Mouse (Mus musculus) adipose tissue, adult 10 weeks (tissue): ENCODE measurements around the gene Zcchc3. TPM values are rescaled to one million over a fixed set of nuclear protein-coding genes. Genes with fewer than 3 reads are reported as not detected.

Source experiments
- polyA plus RNA-seq: library from polyadenylated mRNA; stranded (reverse); fragments of 350-450 nt; fragmentation: Illumina TruSeq; extraction: RNeasy Lipid Tissue Mini Kit (QIAGEN cat#74804); gene quantifications from one replicate; pipeline ENCODE4 v1.2.3, GENCODE M21; 2014; ENCODE audit warnings: low read depth, low replicate concordance

Zcchc3 gene
- 6.4 TPM for polyA plus RNA-seq

DNA sequence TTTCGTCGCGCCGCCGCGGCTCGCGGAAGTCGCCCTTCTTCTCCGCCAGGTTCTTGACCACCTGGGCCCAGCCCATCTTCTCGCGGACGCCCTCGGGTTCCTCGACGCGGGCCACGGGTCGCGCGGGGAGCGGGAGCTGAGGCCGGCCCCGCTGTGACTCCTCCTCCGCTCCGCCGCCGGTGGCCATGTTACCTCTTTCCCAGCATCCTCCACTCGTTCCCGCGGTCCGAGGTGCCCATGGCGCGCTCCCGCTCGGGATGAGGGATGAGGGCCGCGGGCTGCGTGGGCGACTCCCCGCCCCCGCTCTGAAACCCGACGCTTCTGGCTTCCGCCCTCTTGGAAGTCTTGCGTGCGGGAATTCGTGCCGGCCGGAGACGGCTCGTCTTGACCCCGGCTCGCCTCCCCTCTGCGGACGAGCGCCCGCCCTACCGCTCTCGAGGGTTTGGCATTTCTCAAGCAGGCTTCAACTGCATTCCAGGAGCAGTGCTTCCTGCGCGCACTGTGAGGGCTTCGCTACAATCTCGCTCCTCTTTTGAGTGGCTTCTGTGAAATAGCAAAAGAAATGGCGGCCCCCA, at the start of gene Zcchc3:
Zcchc3 (minus strand) TSS at position 437 of the 575 bp plus-strand sequence.

DNA sequence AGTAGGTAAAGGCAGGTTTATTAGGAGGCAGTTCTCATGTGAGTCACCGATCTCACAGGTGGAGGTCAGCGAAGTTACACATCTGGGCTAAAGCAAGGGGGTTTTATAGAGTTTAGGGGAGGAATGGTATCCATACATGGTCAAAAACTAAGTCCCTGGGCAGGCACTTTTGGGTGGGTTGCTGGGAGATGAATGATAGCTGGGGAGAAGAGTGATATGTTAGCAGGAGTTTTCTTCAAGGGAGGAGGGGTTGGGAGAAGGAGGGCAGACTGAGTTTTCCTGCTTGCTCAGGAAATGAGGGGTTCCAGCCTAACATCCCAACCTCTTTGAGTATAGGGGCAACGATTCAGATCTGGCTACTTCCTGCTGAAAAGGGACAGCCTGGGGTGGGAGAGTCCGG, 460 bp upstream of the Zcchc3 start, which contains the start of gene 6820408C15Rik:
6820408C15Rik (plus strand) TSS at position 301 of the 400 bp plus-strand sequence.

DNA sequence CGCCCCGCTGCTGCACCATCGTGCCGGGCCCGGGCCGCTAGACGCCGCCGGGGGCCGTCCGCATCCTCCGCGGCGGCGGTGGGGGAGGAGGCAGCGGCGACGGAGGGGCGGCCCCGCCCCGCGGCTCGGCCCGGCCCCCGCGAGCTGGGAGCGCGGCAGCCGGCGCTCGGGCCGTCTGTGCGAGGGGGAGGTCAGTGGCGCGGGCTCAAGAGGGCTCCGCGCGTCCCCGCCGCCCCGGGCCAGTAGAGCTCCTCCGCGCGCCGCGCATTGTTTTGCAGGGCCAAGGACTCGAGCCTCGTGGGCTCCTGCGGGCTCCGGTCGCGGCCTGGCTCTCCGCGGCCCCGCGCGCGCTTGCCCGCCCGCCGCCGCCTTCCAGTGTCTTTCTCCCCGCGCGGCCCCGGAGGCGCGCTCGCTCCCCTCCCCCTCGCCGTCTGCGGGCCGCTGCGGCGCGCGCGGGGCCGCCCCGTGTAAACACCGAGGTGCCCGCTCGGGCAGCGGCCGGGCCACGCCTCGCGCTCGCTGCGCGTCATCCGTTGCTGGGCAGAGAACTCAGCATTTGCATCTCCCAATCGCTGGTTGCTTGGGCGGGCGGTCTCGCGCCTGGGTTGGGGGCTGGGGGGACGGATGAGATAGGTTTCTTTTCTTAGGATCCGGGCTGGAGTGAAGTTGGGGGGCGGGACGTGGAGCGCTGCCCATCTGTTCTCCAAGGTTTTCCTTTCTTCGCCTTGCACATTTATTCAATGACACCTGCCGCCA, 17.0 kb downstream of the Zcchc3 start, which contains the start of gene Sox12:
Sox12 (minus strand) TSS at position 384 of the 756 bp plus-strand sequence.

DNA sequence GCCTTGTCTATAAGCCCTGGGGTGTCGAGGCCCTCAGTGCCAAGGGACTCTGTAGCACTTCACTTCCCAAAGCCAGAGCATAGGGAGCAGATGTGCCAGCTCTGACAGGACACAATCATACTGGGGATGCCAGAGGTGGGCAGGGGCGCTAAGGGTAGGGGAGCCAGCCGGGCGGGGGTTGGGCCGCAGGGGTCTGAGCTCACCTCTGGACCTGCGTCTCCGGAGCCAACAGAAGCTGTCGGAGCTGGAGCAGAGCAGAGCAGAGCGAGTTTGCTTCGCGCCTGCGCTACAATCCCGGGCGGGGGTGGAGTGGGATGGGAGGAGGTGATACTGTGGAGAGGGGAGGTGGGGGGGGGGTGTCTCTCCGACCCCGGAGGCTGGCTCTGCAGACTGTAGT, 38.5 kb downstream of the Zcchc3 start, which contains the start of gene Nrsn2:
Nrsn2 (minus strand) TSS at position 294 of the 397 bp plus-strand sequence.

Other genes starting within 250 kb of the Zcchc3 start
- 53.3 TPM for gene Csnk2a1, start 188.2 kb downstream of the Zcchc3 start, polyA plus RNA-seq
- 64.9 TPM for gene Tbc1d20, start 121.2 kb downstream of the Zcchc3 start, polyA plus RNA-seq
- 61.0 TPM for gene Rbck1, start 82.4 kb downstream of the Zcchc3 start, polyA plus RNA-seq
- gene Trib3, start 71.0 kb downstream of the Zcchc3 start, polyA plus RNA-seq: 3.1 TPM
- not detected for gene Nrsn2, start 38.4 kb downstream of the Zcchc3 start, polyA plus RNA-seq
- 13.1 TPM for gene Sox12, start 17.0 kb downstream of the Zcchc3 start, polyA plus RNA-seq
- gene 6820408C15Rik, start 560 bp upstream of the Zcchc3 start, polyA plus RNA-seq: 7.5 TPM
- gene Defb23, start 49.6 kb upstream of the Zcchc3 start, polyA plus RNA-seq: 773 TPM
- gene Defb20, start 62.0 kb upstream of the Zcchc3 start, polyA plus RNA-seq: 5,596 TPM
- 725 TPM for gene Defb22, start 75.1 kb upstream of the Zcchc3 start, polyA plus RNA-seq
- gene Defb26, start 96.7 kb upstream of the Zcchc3 start, polyA plus RNA-seq: 117 TPM
- 1,277 TPM for gene Defb28, start 103.2 kb upstream of the Zcchc3 start, polyA plus RNA-seq
- gene Defb29, start 125.1 kb upstream of the Zcchc3 start, polyA plus RNA-seq: 321 TPM
- gene Gm17416, start 154.3 kb upstream of the Zcchc3 start, polyA plus RNA-seq: 2,150 TPM
- 719 TPM for gene Defb21, start 157.7 kb upstream of the Zcchc3 start, polyA plus RNA-seq
- 22.8 TPM for gene Defb19, start 165.3 kb upstream of the Zcchc3 start, polyA plus RNA-seq
- 531 TPM for gene Defb45, start 184.4 kb upstream of the Zcchc3 start, polyA plus RNA-seq
- gene Defb36, start 189.3 kb upstream of the Zcchc3 start, polyA plus RNA-seq: 6.9 TPM
- gene Defb25, start 208.0 kb upstream of the Zcchc3 start, polyA plus RNA-seq: 4,016 TPM
- gene Rem1, start 211.9 kb upstream of the Zcchc3 start, polyA plus RNA-seq: 42.9 TPM